Mouse (Mus musculus) heart, adult 8-10 months (tissue): ENCODE results near the gene Tdrkh. TPM values are rescaled to one million over a fixed set of nuclear protein-coding genes. Genes with fewer than 3 reads are reported as not detected.

Source experiments
- DNase-seq: peaks from one replicate; pipeline ENCODE4 v3.0.0; 2022; ENCODE audit warnings: low spot score
- total RNA-seq, 4 experiments: library from RNA; stranded (reverse); gene quantifications; 2 replicates each; pipeline ENCODE4 v1.2.4; 2022

Tdrkh gene
- total RNA-seq, 4 experiments from 2014 or later, result 4.5 to 7.0 (median 6.1) TPM

GRCm38 (mm10) chr3:94459834-94460233 is 46.8 kb downstream of the Tdrkh start:
- DNase-seq, result no peak

GRCm38 (mm10) chr3:94463926-94464578 is 51.0 kb downstream of the Tdrkh start:
- DNase-seq, result no peak

DNA sequence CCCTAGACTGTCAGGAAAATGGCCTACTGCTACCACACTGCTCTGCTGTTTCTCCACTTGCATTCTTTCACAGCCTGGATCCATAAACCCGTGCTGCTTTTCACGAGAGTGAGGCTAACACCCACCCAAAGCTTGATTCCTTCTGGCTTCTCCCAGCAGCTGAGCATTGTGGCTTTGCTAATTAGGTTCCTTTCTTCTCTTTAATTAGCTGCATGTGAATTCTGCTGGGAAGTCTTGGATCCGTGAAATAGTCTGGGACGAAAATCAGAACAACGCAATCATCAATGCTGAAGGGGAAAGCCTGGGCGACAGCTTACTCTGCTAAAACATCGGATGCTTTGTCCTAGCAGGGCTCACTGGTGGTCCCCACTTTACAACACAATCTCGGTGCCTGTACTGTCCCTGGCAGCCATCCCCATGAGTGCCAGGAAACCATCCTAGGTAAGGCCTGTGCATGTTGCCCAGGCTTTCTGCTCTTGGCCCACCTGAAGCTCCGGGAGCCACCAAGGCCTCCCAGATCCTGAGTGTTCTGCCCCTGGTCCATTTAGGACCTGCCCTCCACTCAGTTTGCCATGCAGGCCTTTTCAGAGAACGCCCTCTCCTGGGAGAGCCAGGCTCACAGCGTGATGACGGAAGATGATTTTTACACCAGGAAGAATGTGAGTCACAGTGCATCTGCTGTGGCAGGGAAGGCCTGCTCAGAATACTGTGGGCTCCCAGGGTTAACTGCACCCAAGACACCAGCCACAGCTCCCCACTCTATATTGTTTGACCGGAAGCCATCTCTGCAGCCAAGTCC is 52.8 kb downstream of the Tdrkh start:
- no peak for DNase-seq

DNA sequence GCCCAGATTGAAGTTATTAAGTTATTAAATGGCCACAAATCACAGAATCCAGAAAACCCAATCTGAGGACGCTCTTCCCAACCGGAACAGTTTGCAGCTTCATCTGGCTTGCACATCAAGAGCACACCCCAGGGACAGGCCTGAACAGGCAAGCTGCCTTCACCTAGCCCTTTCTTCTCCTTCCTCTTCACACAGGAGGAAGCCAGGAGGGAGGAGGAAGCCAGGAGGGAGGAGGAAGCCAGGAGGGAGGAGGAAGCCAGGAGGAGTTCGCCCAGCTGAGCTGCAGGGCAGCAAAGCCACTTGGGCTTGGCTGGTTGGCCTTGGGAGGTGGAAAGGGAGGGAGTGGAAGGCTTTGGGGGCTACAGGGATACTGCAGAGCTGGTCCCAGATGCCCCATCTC is 55.9 kb downstream of the Tdrkh start:
- DNase-seq, result no peak

GRCm38 (mm10) chr3:94472447-94473114 is 59.5 kb downstream of the Tdrkh start:
- DNase-seq, result peak; percentile 5

DNA sequence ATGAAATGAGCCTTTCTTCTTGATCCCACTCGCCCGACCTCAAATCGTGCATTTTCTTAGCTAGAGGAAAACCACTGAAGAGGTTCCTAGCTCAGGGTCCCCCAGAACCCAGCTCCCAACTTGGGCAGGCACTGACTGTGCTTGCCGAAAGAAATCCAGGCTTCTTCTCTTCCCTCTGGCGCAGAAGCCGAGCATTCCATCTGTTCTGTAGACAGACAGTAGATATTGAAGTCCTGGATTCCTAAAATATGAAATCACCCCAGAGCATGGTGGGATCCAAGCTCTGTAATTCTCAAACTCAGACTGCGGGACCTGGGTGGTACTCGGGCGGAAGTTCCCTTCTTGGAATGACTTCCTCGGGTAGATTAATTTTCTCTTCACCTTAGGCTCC is 60.0 kb downstream of the Tdrkh start:
- no peak for DNase-seq

GRCm38 (mm10) chr3:94473567-94474232 is 60.6 kb downstream of the Tdrkh start:
- no peak for DNase-seq

DNA sequence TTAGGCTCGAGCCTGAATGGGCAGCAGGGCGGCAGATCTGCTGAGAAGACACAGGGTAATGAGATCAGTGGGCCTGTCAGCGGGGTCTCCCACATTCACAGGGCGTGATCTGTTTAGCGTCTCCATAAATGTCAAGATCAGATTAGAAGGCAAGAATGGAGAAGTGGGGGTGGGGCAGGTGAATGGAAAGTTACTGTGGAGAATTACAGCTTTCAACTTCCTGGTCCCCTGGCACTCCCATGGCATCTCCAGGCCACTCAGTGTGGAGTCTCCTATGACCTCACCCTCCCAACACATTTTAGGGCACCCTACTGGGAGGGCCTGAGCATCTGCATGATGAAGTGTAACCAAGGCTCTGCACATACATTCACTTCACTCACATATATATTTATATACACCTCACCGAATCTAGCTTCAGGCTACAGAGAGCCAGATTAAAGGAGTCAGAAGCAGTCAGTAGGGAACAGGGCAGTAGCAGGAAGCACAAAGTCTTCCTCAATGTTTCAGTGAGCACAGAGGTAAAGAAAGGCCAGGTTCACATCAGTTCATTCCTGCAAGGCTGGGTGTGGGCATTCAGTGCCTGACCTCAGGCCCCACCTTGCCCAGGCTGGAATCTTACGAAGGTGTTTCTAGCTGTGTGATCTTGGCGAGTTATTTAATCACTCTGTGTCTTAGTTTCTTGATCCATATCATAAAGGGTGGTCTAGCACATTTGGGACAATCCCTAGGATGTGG is 63.4 kb downstream of the Tdrkh start:
- DNase-seq, result no peak

- DNase-seq, result no peak
Measured at GRCm38 (mm10) chr3:94477444-94477843, 64.4 kb downstream of the Tdrkh start.

DNA sequence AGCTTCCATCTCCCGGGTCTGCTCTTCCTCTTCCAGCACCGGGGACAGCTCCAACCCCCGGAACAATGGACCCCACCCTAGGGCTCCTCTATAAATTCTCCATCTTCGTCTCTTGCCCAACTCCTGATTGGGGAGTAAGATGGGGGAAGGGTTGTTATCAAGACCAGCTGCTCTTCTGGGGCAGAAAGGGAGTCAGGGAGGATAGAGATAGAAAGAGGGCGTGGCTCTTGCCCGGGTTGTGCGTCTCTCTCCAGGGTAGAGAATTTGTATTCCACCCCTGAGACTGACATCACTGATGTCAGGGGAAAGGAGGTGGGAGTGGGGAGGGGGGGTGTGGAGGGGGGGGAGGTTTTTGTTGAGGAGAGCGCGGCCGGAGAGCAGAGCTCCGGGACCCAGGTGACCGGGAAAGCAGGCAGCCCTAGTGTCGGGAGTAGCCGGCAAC is 64.9 kb downstream of the Tdrkh start, which contains the start of gene Celf3:
TSS of gene Celf3 (plus strand) at position 315 of the 442 bp plus-strand sequence.
- no peak for DNase-seq

DNA sequence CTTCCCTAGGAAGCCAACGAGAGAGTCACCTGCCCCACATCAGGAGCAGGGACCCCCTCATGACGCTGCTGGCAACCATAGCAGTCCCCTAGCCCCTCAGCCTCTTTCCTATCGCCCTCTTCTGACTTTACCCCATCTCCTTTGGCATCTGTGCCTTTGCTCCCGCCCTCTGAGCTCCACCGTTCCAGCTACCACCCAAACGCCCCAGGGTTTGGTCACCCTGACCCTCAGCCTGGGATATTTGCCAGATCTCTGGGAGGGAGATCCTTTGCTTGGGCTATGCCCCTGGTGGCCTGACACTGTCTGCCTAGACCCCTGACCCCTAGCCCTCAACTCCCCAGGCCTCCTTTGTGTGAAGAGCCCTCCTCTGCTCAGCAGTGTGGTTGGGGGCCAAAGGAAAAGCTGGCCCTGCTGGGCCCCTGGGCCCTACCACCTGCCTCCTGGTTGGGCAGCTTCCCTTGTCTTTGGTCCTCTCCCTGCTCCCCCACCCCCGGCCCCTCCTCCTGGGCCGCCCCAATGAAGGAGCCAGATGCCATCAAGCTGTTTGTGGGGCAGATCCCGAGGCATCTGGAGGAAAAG is 65.6 kb downstream of the Tdrkh start:
- no peak for DNase-seq

DNA sequence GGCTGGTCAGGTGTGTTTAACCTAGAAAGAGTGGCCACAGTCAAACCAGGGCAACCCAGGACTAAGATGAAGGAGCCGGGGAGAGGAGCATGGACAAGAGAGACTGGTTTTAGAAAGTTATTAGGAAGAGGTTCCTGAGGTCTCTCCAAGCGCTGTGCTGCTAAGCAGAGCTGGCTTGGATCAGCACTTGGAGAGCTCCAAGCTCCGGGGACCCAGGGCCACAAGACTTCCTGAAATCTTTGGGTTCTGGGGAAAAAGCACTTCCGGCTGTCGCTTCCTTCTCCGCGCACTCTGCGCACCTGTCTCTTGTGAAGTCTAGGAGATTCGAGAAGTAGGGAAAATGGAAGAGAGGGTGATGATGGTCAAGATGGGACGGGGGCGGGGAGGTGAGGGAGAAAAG is 66.5 kb downstream of the Tdrkh start:
- no peak for DNase-seq

DNA sequence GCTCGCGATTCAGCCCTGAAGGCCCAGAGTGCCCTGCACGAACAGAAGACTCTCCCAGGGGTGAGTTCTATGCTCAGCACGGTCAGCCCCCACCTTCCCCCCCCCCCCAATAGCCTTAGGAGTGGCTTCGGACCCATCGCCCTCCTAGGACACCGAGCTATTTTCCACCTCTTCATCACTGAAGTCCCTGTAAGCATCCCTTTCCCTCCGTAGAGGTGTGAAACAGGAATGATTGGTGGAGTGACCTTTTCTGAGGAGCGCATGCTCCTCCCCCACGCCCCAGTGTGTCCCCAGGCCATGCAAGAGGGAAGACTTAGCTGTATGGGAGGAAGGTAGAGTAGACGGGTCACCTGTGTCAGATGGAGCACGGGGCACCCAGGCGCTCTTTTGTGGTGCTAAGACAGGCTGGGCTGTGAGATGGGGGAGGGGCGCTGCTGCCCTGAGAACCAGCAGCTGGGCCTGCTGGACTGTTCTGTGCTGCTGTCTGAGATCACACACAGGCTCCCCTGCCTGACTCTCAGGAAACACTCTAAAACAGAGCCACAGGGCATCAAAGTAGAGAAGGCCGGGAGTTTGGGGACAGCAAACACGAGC is 67.3 kb downstream of the Tdrkh start, which contains the start of gene Riiad1:
TSS of gene Riiad1 (minus strand) at position 51 of the 594 bp plus-strand sequence.
- no peak for DNase-seq

DNA sequence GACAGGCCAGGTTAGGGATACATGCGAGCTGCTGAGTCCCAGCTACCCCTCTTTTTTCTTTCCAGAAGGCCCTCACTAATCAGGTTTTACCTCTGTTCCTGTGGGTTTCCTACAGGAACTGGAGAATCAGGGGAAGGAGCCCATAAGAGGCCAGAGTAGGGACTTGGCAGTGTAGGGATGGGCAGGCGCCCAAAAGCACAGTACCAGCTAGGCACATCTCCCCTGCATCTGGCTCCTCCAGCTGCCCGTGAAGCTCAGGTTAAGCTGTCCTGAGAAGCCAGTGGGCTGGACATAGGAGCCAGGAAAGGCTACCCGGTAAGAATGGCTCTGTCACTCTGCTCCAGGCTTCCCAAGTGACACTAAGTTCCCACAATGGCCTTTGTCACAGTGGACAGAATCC is 68.4 kb downstream of the Tdrkh start:
- DNase-seq, result no peak

- peak; percentile 16 for DNase-seq
Measured at GRCm38 (mm10) chr3:94482764-94483385, 69.8 kb downstream of the Tdrkh start.

GRCm38 (mm10) chr3:94483790-94484439 is 70.8 kb downstream of the Tdrkh start:
- DNase-seq, result no peak
